Mouse (Mus musculus): ENCODE results near the gene Casp6.

DNA sequence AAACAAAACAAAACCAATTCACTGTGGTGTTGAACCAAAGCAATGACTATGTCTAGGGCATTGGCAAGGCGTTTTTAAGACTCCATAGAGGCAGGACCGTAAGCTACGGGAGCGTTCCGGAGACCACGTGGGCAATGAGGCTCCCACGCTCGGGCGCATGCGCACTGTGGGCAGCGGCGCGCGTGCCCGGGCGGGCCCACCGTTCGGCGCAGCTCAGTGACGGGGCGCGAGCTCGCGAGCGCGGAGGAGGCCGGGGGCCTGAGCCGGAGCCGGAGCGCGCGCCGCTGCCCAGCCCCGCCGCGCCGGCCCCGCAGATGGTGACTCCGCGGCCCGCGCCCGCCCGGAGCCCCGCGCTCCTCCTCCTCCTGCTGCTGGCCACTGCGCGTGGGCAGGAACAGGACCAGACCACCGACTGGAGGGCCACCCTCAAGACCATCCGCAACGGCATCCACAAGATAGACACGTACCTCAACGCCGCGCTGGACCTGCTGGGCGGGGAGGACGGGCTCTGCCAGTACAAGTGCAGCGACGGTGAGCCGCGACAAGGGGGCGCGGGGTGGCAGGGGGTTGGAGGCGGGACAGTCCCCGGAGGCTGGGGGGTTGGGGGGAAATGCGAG is 22.7 kb upstream of the Casp6 start, which contains the start of gene Pla2g12a:
- TF ChIP-seq CTCF (IDR thresholded peaks at IDR 0.05; ENCODE audit: borderline replicate concordance, control insufficient read depth, extremely low read depth, insufficient read depth, low read length, poor library complexity), result peak; percentile 37; the same call in 1 of the 2 replicates
- peak; percentile 58 for TF ChIP-seq POLR2A (IDR thresholded peaks at IDR 0.05; ENCODE audit: control insufficient read depth, extremely low read depth, insufficient read depth, low read length, poor library complexity)

Measured in thymus, adult 2 months (tissue).